Mouse (Mus musculus): Measurements from ENCODE around the gene Trmt13.

Gene Trmt13

GRCm38 (mm10) chr3:116547430-116547829, 67.0 kb downstream of the Trmt13 start:
- DNase-seq (ENCODE audit: low spot score in 2 of 2), result no peak

- no peak for DNase-seq (ENCODE audit: low spot score in 2 of 2)
Measured at GRCm38 (mm10) chr3:116542532-116542931, 71.9 kb downstream of the Trmt13 start.

- DNase-seq (ENCODE audit: low spot score in 2 of 2), result no peak
Measured at GRCm38 (mm10) chr3:116542070-116542469, 72.3 kb downstream of the Trmt13 start.

- DNase-seq (ENCODE audit: low spot score in 2 of 2), result peak in 1 of 2 experiments; percentile 15
Measured at GRCm38 (mm10) chr3:116537200-116537573, 77.2 kb downstream of the Trmt13 start.

- DNase-seq (ENCODE audit: low spot score in 2 of 2), result peak; percentile 29 to 36
Measured at GRCm38 (mm10) chr3:116536428-116537199, 77.8 kb downstream of the Trmt13 start.
